Mouse (Mus musculus) telencephalon, adult 2 months (tissue): ENCODE measurements around the gene Hcrtr1.

Experiments
- DNase-seq: peaks from one replicate; pipeline ENCODE4 v3.0.0-alpha.2; 2011; ENCODE audit warnings: low read depth, low spot score

Hcrtr1 gene

DNA sequence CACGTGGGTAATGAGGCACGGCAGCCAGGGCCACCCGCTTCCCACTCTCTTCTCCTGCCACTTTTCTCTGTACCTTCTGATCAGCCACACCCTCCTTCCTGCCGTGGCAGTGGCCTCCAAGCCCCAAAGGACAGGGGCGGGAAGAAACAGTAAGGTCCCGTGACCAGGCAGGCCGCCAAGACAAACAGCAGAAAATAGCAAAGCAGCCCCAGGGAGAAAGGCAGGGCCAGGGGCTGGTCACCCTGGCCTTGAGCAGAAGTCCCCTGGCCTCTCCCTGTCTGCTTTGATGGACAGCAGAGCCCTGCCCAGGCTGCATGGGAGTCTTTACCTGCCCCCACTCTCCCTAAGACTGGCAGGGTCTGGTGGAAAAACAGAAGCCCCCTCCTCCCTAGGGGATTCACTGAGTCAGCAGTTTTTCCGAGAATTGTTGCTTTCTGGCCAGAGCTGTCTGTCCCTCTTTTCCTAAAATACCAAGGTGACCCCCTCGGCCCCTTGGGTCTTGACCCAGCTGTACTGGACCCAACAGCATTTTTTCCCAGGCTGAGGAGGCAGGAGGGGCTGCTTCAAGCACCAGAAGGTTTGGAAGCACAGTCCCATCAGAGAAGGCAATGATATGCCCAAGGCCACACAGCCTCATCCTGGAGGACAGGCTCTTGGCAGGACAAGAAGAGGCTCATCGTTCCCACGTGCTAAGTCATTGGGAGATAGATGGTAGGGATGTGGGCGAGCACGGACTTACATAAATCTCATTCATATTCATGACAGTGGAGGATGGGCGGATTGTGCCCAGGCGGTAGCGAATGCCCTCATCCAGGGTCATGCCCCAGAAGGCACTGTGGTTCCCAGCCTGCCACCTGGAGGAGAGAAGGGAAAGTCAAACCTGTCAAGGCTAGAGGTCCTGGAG is 29.4 kb upstream of the Hcrtr1 start:
- DNase-seq, result no peak

GRCm38 (mm10) chr4:130167814-130168213 is 28.7 kb upstream of the Hcrtr1 start:
- DNase-seq, result no peak

- DNase-seq, result no peak
Measured at GRCm38 (mm10) chr4:130167321-130167720, 28.2 kb upstream of the Hcrtr1 start.

DNA sequence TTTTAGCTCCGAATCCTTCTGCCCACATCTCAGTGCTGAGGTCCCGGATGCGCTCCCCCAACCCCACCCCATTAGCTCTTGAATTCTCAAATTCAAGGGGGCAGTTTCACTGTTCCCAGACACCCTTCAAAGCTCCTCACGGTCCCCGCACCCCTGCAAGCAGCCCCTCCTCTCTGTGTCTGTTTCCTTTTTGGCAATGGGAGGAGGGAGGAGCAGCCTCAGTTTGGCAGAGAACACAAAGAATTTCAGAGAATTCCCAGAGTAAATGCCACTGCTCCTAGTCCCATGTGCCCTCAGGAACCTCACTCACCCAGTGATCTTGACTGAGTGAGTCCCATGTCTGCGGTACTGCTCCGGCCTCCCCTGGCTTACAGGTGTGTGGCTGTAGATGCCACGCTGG is 27.4 kb upstream of the Hcrtr1 start:
- no peak for DNase-seq

- DNase-seq, result no peak
Measured at GRCm38 (mm10) chr4:130166061-130166460, 26.9 kb upstream of the Hcrtr1 start.

- DNase-seq, result no peak
Measured at GRCm38 (mm10) chr4:130164121-130164520, 25.0 kb upstream of the Hcrtr1 start.

- DNase-seq, result no peak
Measured at GRCm38 (mm10) chr4:130163391-130163861, 24.3 kb upstream of the Hcrtr1 start.

DNA sequence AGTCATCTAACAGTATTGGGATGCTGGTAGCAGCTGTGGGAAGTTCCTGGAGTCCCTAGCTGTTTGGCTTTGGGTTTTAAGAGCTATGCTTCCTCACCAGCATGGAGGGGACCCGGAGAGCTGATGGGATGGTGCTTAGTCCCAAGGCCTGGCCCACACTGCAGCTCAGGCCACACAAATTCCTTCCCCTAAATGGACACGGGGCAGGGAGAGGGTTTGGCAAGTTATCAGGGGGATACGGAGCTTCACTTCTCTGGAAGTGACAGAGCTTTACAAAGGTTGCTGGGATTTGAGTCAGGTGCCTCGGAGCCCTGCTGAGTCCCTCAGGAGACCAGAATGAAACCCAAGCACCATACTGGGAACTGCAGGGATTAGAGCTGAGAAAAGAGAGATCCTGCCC is 22.2 kb upstream of the Hcrtr1 start:
- DNase-seq, result no peak

GRCm38 (mm10) chr4:130156812-130157371 is 17.7 kb upstream of the Hcrtr1 start:
- no peak for DNase-seq

DNA sequence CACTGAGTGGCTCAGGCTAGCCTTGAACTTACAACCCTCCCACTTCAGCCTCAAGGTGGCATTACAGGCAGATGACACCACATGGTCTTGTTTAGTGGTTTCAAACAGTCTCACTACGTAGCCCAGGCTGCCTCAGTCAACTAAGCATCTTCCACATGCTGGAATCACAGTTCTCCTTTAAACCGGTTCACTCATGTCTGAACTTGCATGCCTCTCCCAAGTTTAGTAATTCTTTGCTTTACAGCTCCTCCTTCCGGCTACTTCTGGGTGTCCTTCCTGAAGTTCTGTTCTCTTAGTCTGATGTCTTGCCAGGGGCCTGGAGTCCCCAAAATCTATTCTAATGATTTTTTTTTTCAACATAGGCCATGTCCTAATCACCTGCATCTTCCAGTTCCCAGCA is 15.1 kb upstream of the Hcrtr1 start:
- DNase-seq, result no peak

GRCm38 (mm10) chr4:130148405-130148804 is 9.2 kb upstream of the Hcrtr1 start:
- no peak for DNase-seq

GRCm38 (mm10) chr4:130141786-130142185 is 2.6 kb upstream of the Hcrtr1 start:
- DNase-seq, result no peak

DNA sequence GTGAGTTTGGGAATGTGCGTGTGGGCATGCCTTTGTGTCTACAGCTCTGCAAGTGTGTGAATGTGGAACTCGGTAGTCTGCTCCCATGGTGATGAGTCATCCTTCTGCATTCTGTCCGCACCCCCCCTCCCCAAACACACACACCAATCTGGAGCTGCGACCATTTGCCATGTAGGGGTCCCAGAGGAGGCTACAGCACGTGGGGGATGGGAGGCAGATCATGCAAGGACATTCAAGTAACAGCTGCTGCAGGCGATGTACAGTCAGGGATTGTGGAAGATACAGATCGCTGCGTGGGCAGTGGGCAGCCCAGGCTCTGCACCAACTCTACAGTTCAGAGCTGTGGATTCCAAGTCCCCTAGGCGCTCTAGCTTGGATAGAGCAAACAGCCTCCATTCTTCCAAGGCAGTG is 1.8 kb upstream of the Hcrtr1 start:
- peak; percentile 76 for DNase-seq

DNA sequence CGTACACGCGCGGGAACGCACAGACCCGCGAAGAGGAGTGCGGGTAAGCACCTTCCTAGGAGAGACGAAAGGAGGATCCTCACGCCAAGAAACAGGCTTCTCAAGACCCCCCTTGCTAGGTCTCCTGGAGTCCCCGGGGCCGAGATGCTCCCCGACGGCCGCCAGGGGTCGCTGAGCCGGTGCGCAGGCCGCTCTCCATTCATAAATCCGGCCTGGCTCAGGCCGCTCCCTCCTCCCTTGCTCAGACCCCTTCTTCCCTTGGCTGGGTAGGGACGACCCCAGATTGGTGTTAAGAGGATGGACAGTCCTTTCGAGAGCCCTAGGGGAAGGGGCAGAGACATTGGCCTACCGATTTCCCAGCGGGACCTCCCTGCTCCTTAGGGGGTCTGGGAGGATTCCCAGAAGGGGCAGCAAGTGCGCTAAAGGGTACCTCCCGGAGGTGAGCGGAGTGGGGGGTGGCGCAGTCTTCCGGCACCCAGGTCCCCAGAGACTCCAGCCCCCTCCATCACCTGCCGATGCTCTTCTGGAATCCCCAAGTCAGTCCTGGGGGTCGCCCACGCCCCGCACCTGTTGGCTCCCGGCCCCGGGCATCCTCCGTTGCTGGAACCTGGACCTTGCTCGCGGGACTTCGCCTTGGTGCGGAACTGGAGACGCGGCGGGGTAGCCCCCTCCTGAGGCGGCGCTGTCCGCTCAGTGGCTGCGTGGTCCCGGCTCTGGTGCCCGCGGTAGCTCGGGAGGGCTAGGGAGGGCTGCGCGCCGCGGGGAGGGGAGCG is 532 bp downstream of the Hcrtr1 start:
- no peak for DNase-seq

DNA sequence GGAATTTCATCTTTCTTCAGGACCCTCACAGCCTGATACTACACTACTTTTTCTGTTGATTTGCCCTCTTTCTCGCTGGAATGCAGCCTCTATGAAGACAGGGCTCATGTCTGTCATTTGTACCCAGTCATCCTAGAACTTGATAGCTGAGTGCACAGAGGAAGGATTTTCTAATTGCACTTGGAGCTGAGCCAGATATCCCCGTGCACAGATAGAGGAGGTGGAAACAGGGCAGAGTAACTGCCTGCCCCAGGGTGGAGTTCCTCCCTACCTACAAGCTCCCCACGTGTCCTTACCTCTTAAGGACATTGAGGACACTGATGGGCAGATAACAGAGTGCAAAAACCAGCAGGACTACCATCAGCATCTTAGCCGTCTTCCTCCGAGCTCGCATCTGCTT is 5.8 kb downstream of the Hcrtr1 start:
- no peak for DNase-seq

- no peak for DNase-seq
Measured at GRCm38 (mm10) chr4:130131448-130132105, 7.6 kb downstream of the Hcrtr1 start.

DNA sequence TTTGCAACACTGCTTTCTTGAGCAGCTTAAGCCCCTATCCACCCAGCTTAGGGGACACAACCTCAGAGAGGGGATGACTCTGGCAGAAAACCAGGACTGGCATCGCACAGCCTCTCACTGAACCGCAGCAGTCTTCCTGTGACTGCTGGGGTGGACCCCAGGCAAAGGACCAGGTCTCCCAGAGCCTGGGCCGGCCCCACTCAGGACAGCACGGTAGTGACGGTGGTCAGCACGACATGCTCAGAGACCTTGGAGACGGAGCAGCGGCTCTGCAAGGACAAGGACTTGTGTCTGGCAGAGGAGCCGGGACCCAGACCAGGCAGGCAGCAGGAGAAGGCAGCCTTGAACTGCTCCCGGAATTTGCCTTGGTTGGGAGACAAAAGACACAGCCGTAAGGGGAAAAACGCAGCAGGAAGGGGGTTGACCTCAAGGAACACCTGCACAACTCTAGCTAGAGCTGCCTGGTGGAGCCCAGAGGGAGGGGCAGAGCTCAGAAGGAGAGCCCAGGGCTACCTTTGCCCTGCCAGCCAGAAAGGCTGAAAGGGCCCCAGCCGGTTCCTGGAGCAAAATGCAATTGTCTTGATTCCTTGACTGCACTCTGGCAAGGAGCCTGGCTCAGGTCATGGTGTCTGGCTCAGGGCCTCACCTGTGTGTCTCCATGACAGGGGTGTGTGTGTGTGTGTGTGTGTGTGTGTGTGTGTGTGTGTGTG is 8.4 kb downstream of the Hcrtr1 start:
- DNase-seq, result no peak

DNA sequence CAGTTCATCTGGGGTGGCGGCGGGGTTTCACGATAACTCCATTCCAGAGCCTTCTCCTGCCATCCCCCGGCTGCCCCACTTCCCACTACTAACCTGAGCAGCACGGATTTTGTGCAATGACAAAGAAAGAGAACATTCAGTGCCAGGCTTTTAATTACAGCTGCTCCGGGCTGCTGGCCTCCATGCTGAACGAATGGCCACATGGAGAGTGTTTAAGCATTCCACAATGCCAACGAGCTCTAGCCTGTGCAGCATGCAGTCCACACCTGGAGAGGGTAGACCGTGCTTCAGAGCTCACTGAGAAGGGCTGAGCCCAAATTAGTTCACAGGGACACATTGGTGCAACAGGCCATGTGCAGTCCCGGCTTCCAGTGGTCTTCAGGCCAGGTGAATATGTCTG is 9.1 kb downstream of the Hcrtr1 start:
- DNase-seq, result no peak

DNA sequence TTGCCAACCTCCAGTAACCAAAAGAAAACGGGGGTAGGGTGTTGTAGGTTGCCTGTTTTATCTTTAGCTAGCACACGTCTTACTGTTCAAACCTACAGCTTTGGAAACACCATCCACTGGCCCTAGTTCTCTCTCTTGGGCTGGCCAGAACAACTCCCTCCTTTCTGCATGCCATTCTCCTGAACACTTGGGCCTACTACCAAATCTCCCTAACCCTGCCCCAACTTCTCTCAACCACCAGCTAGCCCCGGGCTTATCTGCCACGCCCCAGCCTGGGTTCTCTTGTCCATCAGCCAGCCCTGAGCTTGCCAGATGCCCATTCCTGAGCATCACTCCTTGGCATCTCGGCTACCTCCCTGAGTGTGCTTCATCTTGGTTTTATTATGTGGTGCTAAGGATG is 10.3 kb downstream of the Hcrtr1 start:
- no peak for DNase-seq

DNA sequence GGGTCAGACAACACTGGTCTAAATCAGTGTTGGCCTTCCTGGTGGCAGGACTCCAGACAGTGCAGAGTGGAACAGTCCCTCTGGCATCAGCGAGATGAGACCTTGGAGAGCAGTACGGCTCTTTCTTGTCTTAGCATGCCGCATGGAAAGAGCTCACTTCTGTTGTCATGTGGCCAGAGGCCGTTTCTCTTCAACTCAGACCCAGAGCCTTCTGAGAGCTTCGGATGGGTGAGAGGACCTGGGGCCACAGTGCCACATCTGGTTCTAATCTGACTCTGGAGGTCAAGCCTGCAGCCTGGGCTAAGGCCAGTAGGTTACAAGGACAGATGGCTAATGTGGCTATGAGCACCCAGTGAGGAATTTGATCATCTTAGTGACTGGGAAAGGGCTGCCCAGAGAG is 13.2 kb downstream of the Hcrtr1 start:
- no peak for DNase-seq

DNA sequence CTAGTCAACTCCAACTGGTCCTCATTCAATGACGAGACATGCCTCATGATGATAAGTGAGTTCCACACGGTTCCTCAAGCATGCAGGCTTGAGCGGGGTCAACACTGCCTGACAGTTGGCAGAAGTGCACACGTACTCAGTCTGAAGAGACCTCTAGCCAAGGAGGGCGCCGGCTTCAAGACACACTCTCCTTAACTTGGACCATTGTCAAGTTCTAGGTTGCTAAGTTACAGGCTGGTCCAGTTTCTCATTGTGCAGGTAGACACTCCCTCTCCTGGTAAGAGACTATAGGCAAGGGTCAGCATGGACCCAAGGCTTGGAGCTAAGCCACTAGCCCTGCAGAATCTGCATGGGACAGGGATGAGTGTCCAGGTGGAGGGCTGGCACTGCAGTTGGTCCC is 14.0 kb downstream of the Hcrtr1 start:
- no peak for DNase-seq
